Mouse (Mus musculus): ENCODE measurements around the gene Hist1h3i. TPM values are rescaled to one million over a fixed set of nuclear protein-coding genes. Genes with fewer than 3 reads are reported as not detected.
"Not testable (repeated sequence)": the region's sequence is repeated elsewhere in the genome, so short reads cannot be mapped to it uniquely, and the experiment has no call there.

Gene Hist1h3i
- total RNA-seq (2021) = 100 to 1,000 TPM; 199 to 235 TPM
- long read RNA-seq, experiment 1, partial matches to known transcripts = 0 of 1 reads
- long read RNA-seq, experiment 1, other reads (novel, unspliced or antisense) = 0 of 1 reads
- long read RNA-seq, experiment 2, partial matches to known transcripts = 0 of 4 reads
- long read RNA-seq, experiment 2, other reads (novel, unspliced or antisense) = 0 of 4 reads

GRCm38 (mm10) chr13:21783255-21783617, at the start of gene Hist1h3i:
TSS of gene Hist1h3i (minus strand) at chr13:21783370.
- DNase-seq = peak; percentile 8

GRCm38 (mm10) chr13:21831418-21832394, 48.5 kb upstream of the Hist1h3i start, which contains the start of gene Hist1h4n:
TSS of gene Hist1h4n (minus strand) at chr13:21832196.
- DNase-seq = not testable (repeated sequence)

GRCm38 (mm10) chr13:21830344-21830743, 47.2 kb upstream of the Hist1h3i start:
- DNase-seq = no peak

- no peak for DNase-seq
Measured at GRCm38 (mm10) chr13:21828511-21828910, 45.3 kb upstream of the Hist1h3i start.

GRCm38 (mm10) chr13:21820082-21820890, 37.1 kb upstream of the Hist1h3i start:
- not testable (repeated sequence) for DNase-seq

- DNase-seq = not testable (repeated sequence)
Measured at GRCm38 (mm10) chr13:21812092-21812491, 28.9 kb upstream of the Hist1h3i start.

GRCm38 (mm10) chr13:21811539-21811938, 28.4 kb upstream of the Hist1h3i start, which contains the start of gene Hist1h4m:
TSS of gene Hist1h4m (plus strand) at chr13:21811746.
- DNase-seq = not testable (repeated sequence)

- DNase-seq = not testable (repeated sequence)
Measured at GRCm38 (mm10) chr13:21811074-21811473, 27.9 kb upstream of the Hist1h3i start.

- DNase-seq = not testable (repeated sequence)
Measured at GRCm38 (mm10) chr13:21810073-21810472, 26.9 kb upstream of the Hist1h3i start, which contains the start of the genes Hist1h2bq and Hist1h2ao. TSS of gene Hist1h2bq (minus strand) at chr13:21810197. TSS of gene Hist1h2ao (plus strand) at chr13:21810465.

GRCm38 (mm10) chr13:21803058-21803457, 19.9 kb upstream of the Hist1h3i start:
- not testable (repeated sequence) for DNase-seq

GRCm38 (mm10) chr13:21797163-21797562, 14.0 kb upstream of the Hist1h3i start:
- not testable (repeated sequence) for DNase-seq

- DNase-seq = no peak
Measured at GRCm38 (mm10) chr13:21795584-21795983, 12.4 kb upstream of the Hist1h3i start.

- no peak for DNase-seq
Measured at GRCm38 (mm10) chr13:21790601-21791283, 7.6 kb upstream of the Hist1h3i start.

GRCm38 (mm10) chr13:21789925-21790324, 6.8 kb upstream of the Hist1h3i start:
- DNase-seq = no peak

- DNase-seq = no peak
Measured at GRCm38 (mm10) chr13:21787760-21788593, 4.8 kb upstream of the Hist1h3i start.

GRCm38 (mm10) chr13:21786899-21787629, 3.9 kb upstream of the Hist1h3i start, which contains the start of the genes Hist1h2an and Hist1h2bp:
TSS of gene Hist1h2an (minus strand) at chr13:21787218.
TSS of gene Hist1h2bp (plus strand) at chr13:21787461.
- peak; percentile 69 for DNase-seq

GRCm38 (mm10) chr13:21786189-21786898, 3.2 kb upstream of the Hist1h3i start:
- DNase-seq = no peak

- DNase-seq = no peak
Measured at GRCm38 (mm10) chr13:21784311-21784710, 1.1 kb upstream of the Hist1h3i start.

- no peak for DNase-seq
Measured at GRCm38 (mm10) chr13:21783734-21784161, 578 bp upstream of the Hist1h3i start.

All from gastrocnemius, postnatal 10 days (tissue).